Mouse (Mus musculus): ENCODE data around the gene Flrt1. TPM values are rescaled to one million over a fixed set of nuclear protein-coding genes. Genes with fewer than 3 reads are reported as not detected.
"Not testable (repeated sequence)": the region's sequence is repeated elsewhere in the genome, so short reads cannot be mapped to it uniquely, and the experiment has no call there.

Gene Flrt1
- polyA plus RNA-seq, 1 experiment from 2014 or later = 13.3 TPM

DNA sequence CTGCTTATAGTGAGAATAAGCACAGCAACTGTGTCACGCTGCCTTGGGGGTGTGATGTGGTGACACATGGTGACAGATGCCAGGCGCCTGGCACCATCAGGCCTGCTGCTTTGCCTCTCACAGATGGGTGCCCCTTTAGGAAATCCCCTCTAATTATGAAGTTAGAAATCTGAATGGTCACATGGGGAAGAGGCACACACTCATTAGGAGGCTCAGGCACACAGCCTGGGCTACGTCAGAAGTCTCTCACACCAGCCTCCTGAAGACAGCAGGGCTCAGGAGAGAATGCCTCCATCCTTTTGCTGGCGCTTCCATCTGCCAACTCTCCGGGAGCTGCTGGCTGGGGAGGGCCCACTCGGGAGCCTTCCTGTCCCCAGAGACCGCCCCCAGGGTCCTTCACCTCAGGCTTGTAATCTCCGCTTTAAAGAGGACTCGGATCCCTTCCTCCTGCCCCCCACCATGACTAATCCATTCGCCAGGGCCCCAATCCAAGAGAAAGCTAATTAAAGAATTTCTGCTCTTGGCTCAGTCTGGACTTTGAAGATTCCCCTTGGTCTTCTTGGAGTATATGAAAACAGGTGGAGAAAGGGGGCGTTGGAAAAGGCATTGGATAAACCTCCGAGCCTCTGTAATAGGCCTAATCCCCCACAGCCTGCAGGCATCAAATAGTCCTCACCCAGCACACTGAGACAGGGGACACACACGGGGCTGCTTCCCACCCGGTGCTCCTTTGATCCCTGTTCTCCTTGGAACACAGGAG lies 22.3 kb downstream of the Flrt1 start:
- Histone ChIP-seq H3K27ac (ENCODE audit: low read depth, low read length) (no peak overlapping the region), H3K4me1 (ENCODE audit: control insufficient read depth, insufficient read depth, low read length) (peaks cover 36% of the 10 kb centered on the region), H3K4me3 (ENCODE audit: low read depth, low read length) (no peak overlapping the region), H3K9ac (replicated peaks; ENCODE audit: low read depth, low read length) (no peak overlapping the region), H3K4me2 (ENCODE audit: low read depth, low read length) (no peak overlapping the region), H3K9me3 (ENCODE audit: control insufficient read depth, low read length) (no peaks in the 10 kb centered on the region), H3K36me3 (ENCODE audit: control insufficient read depth, insufficient read depth, low read length) (no peaks in the 10 kb centered on the region), H3K27me3 (ENCODE audit: control insufficient read depth, insufficient read depth, low read length) (no peaks in the 10 kb centered on the region)
- ATAC-seq (ENCODE audit: low read depth) = no peak
- WGBS = 19% methylated on average over 14 of the region's 14 CpGs

DNA sequence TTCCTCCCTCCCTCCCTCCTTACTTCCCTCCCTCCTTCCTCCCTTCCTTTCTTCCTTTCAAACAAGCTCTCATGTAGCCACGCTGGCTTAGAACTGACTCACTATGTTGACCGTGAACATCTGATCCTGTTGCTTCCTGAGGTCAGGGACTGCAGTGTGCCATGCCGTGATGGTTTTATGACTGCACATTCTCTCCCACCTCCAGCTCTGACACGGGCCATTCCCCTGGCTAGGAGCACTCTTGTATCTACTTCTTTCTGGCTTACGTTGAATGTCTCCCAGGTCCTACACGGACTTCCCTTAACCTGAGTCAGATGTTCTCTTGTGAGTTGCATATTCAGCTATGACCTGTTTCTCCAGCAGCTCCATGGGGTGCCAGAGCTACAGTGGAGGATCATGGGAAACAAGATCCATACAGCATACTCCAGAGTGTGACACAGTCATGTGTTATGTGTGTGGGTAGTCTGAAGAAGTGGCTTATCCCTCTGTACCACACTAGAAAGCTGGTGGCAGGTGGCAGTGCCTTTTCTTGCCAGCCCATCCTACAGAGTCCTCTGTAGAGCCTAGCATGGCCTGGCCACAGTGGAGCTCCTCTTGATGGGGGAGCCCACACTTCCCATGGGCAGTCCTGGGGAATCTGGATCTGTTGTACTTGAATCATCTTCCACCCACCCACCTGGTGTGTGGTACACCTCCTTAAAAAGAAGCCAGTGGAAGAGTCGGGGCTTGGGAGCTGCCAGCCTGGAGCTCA lies 23.8 kb downstream of the Flrt1 start:
- H3K36me3 ChIP-seq (ENCODE audit: control insufficient read depth, insufficient read depth, low read length) = no peaks in the 10 kb centered on the region
- no peak overlapping the region for H3K9ac ChIP-seq (replicated peaks; ENCODE audit: low read depth, low read length)
- H3K27me3 ChIP-seq (ENCODE audit: control insufficient read depth, insufficient read depth, low read length) = no peaks in the 10 kb centered on the region
- H3K27ac ChIP-seq (ENCODE audit: low read depth, low read length) = no peak overlapping the region
- ATAC-seq (ENCODE audit: low read depth) = no peak
- WGBS = 58% methylated on average over 7 of the region's 7 CpGs
- H3K9me3 ChIP-seq (ENCODE audit: control insufficient read depth, low read length) = no peaks in the 10 kb centered on the region
- no peak overlapping the region for H3K4me2 ChIP-seq (ENCODE audit: low read depth, low read length)
- peaks cover 36% of the 10 kb centered on the region for H3K4me1 ChIP-seq (ENCODE audit: control insufficient read depth, insufficient read depth, low read length)
- H3K4me3 ChIP-seq (ENCODE audit: low read depth, low read length) = no peak overlapping the region

DNA sequence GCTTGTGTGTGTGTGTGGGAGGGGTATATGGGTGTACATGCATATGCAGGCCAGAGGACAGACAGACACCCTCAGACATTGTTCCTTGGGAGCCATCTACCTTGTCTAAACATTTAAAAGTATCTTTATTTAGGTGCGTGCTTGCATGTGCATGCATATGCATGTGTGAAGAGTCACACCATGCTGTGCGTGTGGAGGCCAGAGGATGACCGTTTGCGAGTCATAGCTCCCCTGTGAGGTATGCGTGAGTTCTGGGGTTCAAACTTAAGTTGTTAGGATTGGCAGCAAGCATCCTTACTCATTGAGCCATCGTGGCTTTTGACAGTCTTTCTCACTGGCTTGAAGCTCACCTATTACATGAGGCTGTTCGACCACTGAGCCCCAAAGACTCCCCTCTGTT lies 27.3 kb downstream of the Flrt1 start:
- ATAC-seq (ENCODE audit: low read depth) = no peak
- Histone ChIP-seq H3K9me3 (ENCODE audit: control insufficient read depth, low read length) (no peaks in the 10 kb centered on the region), H3K4me3 (ENCODE audit: low read depth, low read length) (no peak overlapping the region), H3K27ac (ENCODE audit: low read depth, low read length) (no peak overlapping the region), H3K4me1 (ENCODE audit: control insufficient read depth, insufficient read depth, low read length) (peaks cover 21% of the 10 kb centered on the region; the same call in 1 of the 2 replicates), H3K9ac (replicated peaks; ENCODE audit: low read depth, low read length) (no peak overlapping the region), H3K4me2 (ENCODE audit: low read depth, low read length) (no peak overlapping the region), H3K36me3 (ENCODE audit: control insufficient read depth, insufficient read depth, low read length) (no peaks in the 10 kb centered on the region), H3K27me3 (ENCODE audit: control insufficient read depth, insufficient read depth, low read length) (no peaks in the 10 kb centered on the region)
- WGBS = 88% methylated on average over 7 of the region's 7 CpGs

DNA sequence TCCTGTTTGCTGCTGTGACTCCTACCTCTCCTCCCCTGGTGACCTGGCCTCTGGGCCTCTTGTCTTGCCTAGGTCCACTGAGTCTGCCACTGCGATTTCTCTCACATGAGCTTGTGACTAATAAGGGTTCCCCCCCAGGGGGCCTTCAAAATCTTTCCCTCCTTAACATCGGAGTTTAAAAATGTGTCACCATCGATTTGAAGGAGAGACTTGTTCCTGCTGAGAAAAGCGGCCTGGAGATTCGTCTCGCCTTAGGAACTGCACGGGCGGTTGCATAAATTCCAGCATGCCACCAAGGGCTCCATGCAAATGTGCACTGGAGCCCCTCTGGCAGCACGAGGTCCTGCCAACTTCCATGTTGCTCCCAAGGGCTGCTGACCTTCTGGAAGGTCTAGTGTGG lies 27.9 kb downstream of the Flrt1 start:
- H3K4me1 ChIP-seq (ENCODE audit: control insufficient read depth, insufficient read depth, low read length) = peaks cover 18% of the 10 kb centered on the region; the same call in 1 of the 2 replicates
- no peaks in the 10 kb centered on the region for H3K9me3 ChIP-seq (ENCODE audit: control insufficient read depth, low read length)
- H3K36me3 ChIP-seq (ENCODE audit: control insufficient read depth, insufficient read depth, low read length) = no peaks in the 10 kb centered on the region
- 50% methylated on average over 9 of the region's 9 CpGs for WGBS
- no peaks in the 10 kb centered on the region for H3K27me3 ChIP-seq (ENCODE audit: control insufficient read depth, insufficient read depth, low read length)
- ATAC-seq (ENCODE audit: low read depth) = no peak
- H3K27ac ChIP-seq (ENCODE audit: low read depth, low read length) = no peak overlapping the region
- H3K4me2 ChIP-seq (ENCODE audit: low read depth, low read length) = no peak overlapping the region
- H3K4me3 ChIP-seq (ENCODE audit: low read depth, low read length) = no peak overlapping the region
- H3K9ac ChIP-seq (replicated peaks; ENCODE audit: low read depth, low read length) = no peak overlapping the region

DNA sequence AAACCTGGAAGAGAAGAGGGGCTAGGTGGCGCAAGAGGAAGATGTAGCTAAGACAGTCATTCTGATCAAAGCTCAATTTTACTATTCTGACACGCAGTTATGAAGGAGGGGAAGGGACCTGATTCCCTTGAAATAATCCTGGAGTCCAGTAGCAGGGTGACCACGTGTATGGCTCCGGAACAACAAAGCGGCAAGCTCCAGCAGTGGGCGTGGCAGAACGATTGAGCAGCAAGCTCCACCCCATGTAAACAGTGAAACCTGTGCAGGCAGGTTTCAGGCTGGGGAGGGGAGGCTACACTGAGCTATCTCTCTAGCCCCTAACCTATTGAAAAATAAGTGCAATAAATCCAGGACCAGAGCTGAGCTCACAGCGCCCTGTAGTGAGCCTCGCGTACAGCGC lies 30.2 kb downstream of the Flrt1 start:
- not testable (repeated sequence) for ATAC-seq (ENCODE audit: low read depth); H3K27ac ChIP-seq (ENCODE audit: low read depth, low read length); H3K9ac ChIP-seq (replicated peaks; ENCODE audit: low read depth, low read length); H3K4me2 ChIP-seq (ENCODE audit: low read depth, low read length); H3K9me3 ChIP-seq (ENCODE audit: control insufficient read depth, low read length); H3K27me3 ChIP-seq (ENCODE audit: control insufficient read depth, insufficient read depth, low read length); H3K4me3 ChIP-seq (ENCODE audit: low read depth, low read length); H3K36me3 ChIP-seq (ENCODE audit: control insufficient read depth, insufficient read depth, low read length)
- WGBS = 87% methylated on average over 11 of the region's 11 CpGs
- peaks cover 30% of the 10 kb centered on the region for H3K4me1 ChIP-seq (ENCODE audit: control insufficient read depth, insufficient read depth, low read length)

DNA sequence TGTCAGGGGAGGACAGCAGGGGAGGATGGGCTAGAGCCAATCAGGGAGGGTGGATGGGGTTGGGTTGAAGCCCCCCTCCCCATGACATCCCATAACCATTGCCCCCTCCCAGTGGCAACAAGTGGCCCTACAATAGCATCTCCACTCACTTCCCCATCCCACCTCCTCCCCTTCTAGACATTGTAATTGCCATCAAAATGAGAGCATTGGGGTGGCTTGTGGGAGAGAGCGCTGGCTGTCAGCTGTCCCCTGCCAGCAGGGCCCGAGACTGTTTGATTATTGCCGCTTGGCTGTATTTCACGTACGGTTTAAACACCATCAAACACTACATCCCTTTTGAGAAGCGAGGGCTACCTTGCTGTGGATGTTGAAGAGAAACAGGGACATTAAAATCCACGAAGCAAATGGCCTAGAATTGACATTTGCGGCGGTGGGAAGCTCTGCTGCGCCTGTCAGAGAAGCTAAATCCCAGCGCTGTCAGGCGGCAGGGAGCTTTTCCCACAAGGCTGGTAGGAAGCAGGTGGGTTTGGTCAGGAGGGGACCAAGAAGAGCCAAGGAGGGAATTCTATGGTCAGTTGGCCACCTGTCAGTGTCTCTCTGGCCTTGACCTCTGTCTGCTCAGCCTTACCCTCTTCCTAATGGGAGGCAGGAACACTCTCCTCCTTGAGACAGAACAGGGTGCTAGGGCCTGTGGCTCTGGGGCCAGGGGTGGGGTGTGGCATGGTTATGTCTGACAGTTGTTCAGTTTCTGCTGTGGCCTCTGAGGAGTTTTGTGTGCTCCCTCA lies 31.3 kb downstream of the Flrt1 start:
- WGBS = 18% methylated on average over 12 of the region's 12 CpGs
- no peaks in the 10 kb centered on the region for H3K27me3 ChIP-seq (ENCODE audit: control insufficient read depth, insufficient read depth, low read length)

DNA sequence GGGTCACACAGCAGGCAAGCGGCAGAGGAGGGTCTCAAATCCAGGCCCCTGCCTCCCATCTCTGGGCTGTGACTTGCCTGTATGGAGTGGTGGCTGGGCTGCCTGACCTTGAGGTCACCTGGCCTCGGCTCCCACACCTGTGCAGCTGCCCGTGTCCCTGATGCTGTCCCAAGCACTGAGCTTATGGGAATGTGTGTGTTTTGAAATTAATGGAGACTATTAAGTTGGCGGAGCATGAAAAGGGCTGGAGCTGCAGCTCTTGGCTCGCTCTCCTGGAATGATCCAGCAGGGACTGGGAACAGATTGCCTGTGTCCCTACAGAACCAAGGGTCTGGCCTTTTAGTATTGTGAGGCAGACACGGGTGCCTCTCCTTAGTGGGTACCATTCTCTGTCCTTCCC lies 33.3 kb downstream of the Flrt1 start:
- no peak overlapping the region for H3K4me2 ChIP-seq (ENCODE audit: low read depth, low read length)
- H3K27ac ChIP-seq (ENCODE audit: low read depth, low read length) = no peak overlapping the region
- H3K9ac ChIP-seq (replicated peaks; ENCODE audit: low read depth, low read length) = no peak overlapping the region
- no peak for ATAC-seq (ENCODE audit: low read depth)
- H3K4me1 ChIP-seq (ENCODE audit: control insufficient read depth, insufficient read depth, low read length) = peaks cover 40% of the 10 kb centered on the region
- no peaks in the 10 kb centered on the region for H3K9me3 ChIP-seq (ENCODE audit: control insufficient read depth, low read length)
- no peaks in the 10 kb centered on the region for H3K27me3 ChIP-seq (ENCODE audit: control insufficient read depth, insufficient read depth, low read length)
- H3K36me3 ChIP-seq (ENCODE audit: control insufficient read depth, insufficient read depth, low read length) = no peaks in the 10 kb centered on the region
- H3K4me3 ChIP-seq (ENCODE audit: low read depth, low read length) = no peak overlapping the region
- 49% methylated on average over 6 of the region's 6 CpGs for WGBS

More for the DNA sequence above, 31.3 kb downstream of the Flrt1 start:
- Histone ChIP-seq H3K9me3 (ENCODE audit: control insufficient read depth, low read length) (no peaks in the 10 kb centered on the region), H3K36me3 (ENCODE audit: control insufficient read depth, insufficient read depth, low read length) (no peaks in the 10 kb centered on the region), H3K27ac (ENCODE audit: low read depth, low read length) (no peak overlapping the region), H3K4me1 (ENCODE audit: control insufficient read depth, insufficient read depth, low read length) (peaks cover 32% of the 10 kb centered on the region), H3K9ac (replicated peaks; ENCODE audit: low read depth, low read length) (no peak overlapping the region), H3K4me2 (ENCODE audit: low read depth, low read length) (no peak overlapping the region), H3K4me3 (ENCODE audit: low read depth, low read length) (no peak overlapping the region)
- ATAC-seq (ENCODE audit: low read depth) = no peak

DNA sequence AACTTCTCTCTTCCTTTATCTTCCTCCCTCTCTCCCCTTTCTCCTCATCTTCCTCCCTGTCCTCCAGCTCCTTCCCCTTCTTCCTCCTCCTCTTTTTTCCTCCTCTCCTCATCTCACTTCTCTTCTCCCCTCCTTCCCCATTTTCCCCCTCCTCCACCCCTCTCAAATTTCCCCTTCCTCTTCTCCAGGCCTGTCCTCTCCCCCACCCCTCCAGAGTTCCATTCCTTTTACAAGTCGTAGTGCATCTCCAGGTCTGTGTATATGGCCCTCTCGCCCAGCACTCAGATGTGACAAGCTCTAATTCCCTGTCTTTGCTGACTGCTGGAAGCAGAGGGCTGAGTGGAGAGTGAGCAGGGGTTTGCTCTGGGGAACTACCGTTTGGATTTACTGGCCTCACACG lies 34.8 kb downstream of the Flrt1 start:
- H3K27ac ChIP-seq (ENCODE audit: low read depth, low read length) = no peak overlapping the region
- H3K36me3 ChIP-seq (ENCODE audit: control insufficient read depth, insufficient read depth, low read length) = no peaks in the 10 kb centered on the region
- H3K9ac ChIP-seq (replicated peaks; ENCODE audit: low read depth, low read length) = no peak overlapping the region
- WGBS = 11% methylated on average over 4 of the region's 4 CpGs
- ATAC-seq (ENCODE audit: low read depth) = no peak
- H3K27me3 ChIP-seq (ENCODE audit: control insufficient read depth, insufficient read depth, low read length) = no peaks in the 10 kb centered on the region
- H3K4me2 ChIP-seq (ENCODE audit: low read depth, low read length) = peak overlapping the region; percentile 4; the same call in 1 of the 2 replicates
- peaks cover 54% of the 10 kb centered on the region for H3K4me1 ChIP-seq (ENCODE audit: control insufficient read depth, insufficient read depth, low read length)
- no peak overlapping the region for H3K4me3 ChIP-seq (ENCODE audit: low read depth, low read length)
- no peaks in the 10 kb centered on the region for H3K9me3 ChIP-seq (ENCODE audit: control insufficient read depth, low read length)
